Mouse (Mus musculus): ENCODE data around the gene Hist2h2be. TPM values are rescaled to one million over a fixed set of nuclear protein-coding genes. Genes with fewer than 3 reads are reported as not detected.
A peak's percentile ranks its signal among the peaks of the same experiment; 100 is the strongest.
"Not testable (repeated sequence)": the region's sequence is repeated elsewhere in the genome, so short reads cannot be mapped to it uniquely, and the experiment has no call there.

The Hist2h2be gene
- polyA plus RNA-seq, 2 experiments = 6.4 to 8.9 TPM

DNA sequence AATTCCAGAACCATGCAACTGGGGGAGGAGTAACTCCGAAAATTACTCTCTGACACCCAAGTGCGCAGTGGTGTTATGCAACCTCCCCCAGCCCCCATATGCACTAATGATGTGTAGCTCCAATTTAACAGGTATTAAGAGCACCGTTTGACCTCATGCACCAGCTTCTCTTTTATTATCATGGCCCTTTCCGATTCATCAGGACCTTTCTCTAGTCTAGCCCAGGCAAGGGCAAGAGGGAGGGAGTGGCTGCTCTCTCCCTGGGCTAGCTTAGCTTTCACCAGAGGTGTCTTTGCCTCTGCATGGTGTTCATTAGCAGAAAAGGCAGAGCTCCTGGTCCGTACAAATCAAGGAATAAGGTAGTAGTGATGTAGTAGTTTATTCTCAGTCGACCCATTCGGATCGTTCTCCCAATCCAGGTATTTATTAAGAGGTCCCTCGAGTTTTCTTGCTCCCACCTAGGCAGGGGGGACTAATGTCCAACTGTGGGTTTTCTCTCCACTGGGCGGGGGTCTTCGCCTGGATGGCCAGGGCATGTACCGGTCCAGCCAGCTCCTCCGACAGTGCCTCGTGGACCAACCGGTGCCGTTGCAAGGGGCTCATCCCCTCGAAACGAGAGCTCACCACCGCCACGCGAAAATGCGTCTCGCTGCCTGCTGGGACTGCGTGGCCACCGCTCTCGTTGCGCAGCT, 24.3 kb upstream of the Hist2h2be start:
- no peaks in the 10 kb centered on the region for H3K36me3 ChIP-seq (replicated peaks; ENCODE audit: control insufficient read depth, insufficient read depth, low read depth)
- peak overlapping the region; percentile 77 for H3K27ac ChIP-seq
- peak overlapping the region; percentile 64 to 70 for H3K4me3 ChIP-seq (ENCODE audit: insufficient read depth in 1 of 2, low read depth in 2 of 2, low read length in 2 of 2)
- peaks cover 13 to 22% of the 10 kb centered on the region in 2 experiments for H3K4me1 ChIP-seq (replicated peaks; ENCODE audit: control insufficient read depth in 2 of 2, insufficient read depth in 2 of 2, low read length in 1 of 2)
- H3K4me2 ChIP-seq (ENCODE audit: low read depth) = peak overlapping the region; percentile 97
- H3K27me3 ChIP-seq (ENCODE audit: control insufficient read depth, insufficient read depth, low read length) = no peaks in the 10 kb centered on the region; the same call in 1 of the 2 replicates
- H3K9ac ChIP-seq (replicated peaks) = peak overlapping the region; percentile 94
- no peak for ATAC-seq (ENCODE audit: insufficient read depth)
- 17% methylated on average over 27 of the region's 27 CpGs for WGBS (ENCODE audit: insufficient replicate concordance)
- DNase-seq (ENCODE audit: low read depth in 3 of 3, low spot score in 3 of 3) = no peak
- TF ChIP-seq EP300 (IDR thresholded peaks at IDR 0.05; ENCODE audit: low read depth) = no peak
- no peak; the same call in 1 of the 2 replicates for TF ChIP-seq CTCF (IDR thresholded peaks at IDR 0.05; ENCODE audit: low read depth)
- H3K9me3 ChIP-seq (ENCODE audit: control insufficient read depth, low read length) = no peaks in the 10 kb centered on the region

DNA sequence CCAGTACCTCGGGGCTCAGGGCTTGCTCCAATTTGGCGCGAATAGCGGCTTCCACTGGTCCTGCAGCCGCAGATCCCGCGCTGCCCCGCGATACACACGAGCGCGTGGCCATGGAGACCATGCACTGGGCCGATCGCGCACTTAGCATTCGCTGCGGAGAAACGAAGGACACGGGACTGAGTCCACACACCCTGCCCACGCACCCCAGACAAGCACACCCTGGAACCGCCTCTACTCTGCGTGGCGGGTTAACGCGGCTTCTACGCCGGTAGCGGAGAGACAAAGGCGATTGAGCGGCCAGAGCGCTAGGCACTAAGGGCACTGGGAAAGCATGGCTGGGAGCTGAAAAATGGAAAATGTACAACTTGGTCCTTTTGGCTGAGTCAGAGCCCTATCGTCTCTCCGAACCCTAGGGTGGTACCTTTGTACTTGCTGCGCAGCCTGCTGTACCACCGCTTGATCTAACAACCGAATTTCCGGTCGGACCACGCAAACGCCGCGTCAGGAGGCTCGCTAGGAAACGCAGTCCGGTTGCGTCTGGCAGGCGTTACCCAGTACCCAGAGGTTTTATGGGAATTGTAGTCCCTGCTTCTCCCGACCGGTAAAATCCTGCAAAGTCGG, 23.7 kb upstream of the Hist2h2be start:
- peak overlapping the region; percentile 64 to 70 for H3K4me3 ChIP-seq (ENCODE audit: insufficient read depth in 1 of 2, low read depth in 2 of 2, low read length in 2 of 2)
- TF ChIP-seq EP300 (IDR thresholded peaks at IDR 0.05; ENCODE audit: low read depth) (no peak), CTCF (IDR thresholded peaks at IDR 0.05; ENCODE audit: low read depth) (peak; percentile 35; the same call in 1 of the 2 replicates)
- peak overlapping the region; percentile 97 for H3K4me2 ChIP-seq (ENCODE audit: low read depth)
- under 1% methylated on average over 50 of the region's 50 CpGs for WGBS (ENCODE audit: insufficient replicate concordance)
- DNase-seq (ENCODE audit: low read depth in 3 of 3, low spot score in 3 of 3) = peak; percentile 74 to 76 (median 75)
- no peaks in the 10 kb centered on the region for H3K36me3 ChIP-seq (replicated peaks; ENCODE audit: control insufficient read depth, insufficient read depth, low read depth)
- ATAC-seq (ENCODE audit: insufficient read depth) = peak; percentile 90
- peak overlapping the region; percentile 94 for H3K9ac ChIP-seq (replicated peaks)
- H3K27me3 ChIP-seq (ENCODE audit: control insufficient read depth, insufficient read depth, low read length) = no peaks in the 10 kb centered on the region; the same call in 1 of the 2 replicates
- peaks cover 13 to 22% of the 10 kb centered on the region in 2 experiments for H3K4me1 ChIP-seq (replicated peaks; ENCODE audit: control insufficient read depth in 2 of 2, insufficient read depth in 2 of 2, low read length in 1 of 2)
- peak overlapping the region; percentile 77 for H3K27ac ChIP-seq
- H3K9me3 ChIP-seq (ENCODE audit: control insufficient read depth, low read length) = no peaks in the 10 kb centered on the region

DNA sequence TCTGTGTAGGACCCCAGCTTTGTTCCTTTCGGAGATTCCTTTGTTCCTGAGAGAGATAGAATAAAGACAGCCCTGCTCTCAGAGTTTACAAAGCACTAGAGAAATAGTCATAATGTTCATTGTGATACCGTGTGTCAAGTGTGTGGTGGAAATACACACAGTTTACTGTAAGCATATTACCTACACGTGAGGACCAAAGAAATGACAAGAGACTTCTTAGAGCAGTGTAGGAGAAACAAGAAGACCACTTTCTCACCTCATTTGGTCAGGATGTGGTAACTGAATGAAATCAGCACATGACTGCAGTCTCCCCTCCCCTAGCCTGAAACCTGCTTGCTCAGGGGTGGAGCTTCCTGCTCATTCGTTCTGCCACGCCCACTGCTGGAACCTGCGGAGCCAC, 22.7 kb upstream of the Hist2h2be start:
- Histone ChIP-seq H3K36me3 (replicated peaks; ENCODE audit: control insufficient read depth, insufficient read depth, low read depth) (no peaks in the 10 kb centered on the region), H3K4me3 (ENCODE audit: insufficient read depth in 1 of 2, low read depth in 2 of 2, low read length in 2 of 2) (peak overlapping the region; percentile 33 to 70), H3K4me2 (ENCODE audit: low read depth) (peak overlapping the region; percentile 97), H3K27me3 (ENCODE audit: control insufficient read depth, insufficient read depth, low read length) (no peaks in the 10 kb centered on the region), H3K9ac (replicated peaks) (peak overlapping the region; percentile 94), H3K4me1 (replicated peaks; ENCODE audit: control insufficient read depth in 2 of 2, insufficient read depth in 2 of 2, low read length in 1 of 2) (peaks cover 13 to 22% of the 10 kb centered on the region in 2 experiments), H3K9me3 (ENCODE audit: control insufficient read depth, low read length) (no peaks in the 10 kb centered on the region), H3K27ac (peak overlapping the region; percentile 77)
- DNase-seq (ENCODE audit: low read depth in 3 of 3, low spot score in 3 of 3) (peak in 1 of 3 experiments; percentile 45), ATAC-seq (ENCODE audit: insufficient read depth) (peak; percentile 42; the same call in 1 of the 2 replicates)
- TF ChIP-seq CTCF (IDR thresholded peaks at IDR 0.05; ENCODE audit: low read depth) (no peak), EP300 (IDR thresholded peaks at IDR 0.05; ENCODE audit: low read depth) (no peak)
- WGBS (ENCODE audit: insufficient replicate concordance) = 3% methylated on average over 6 of the region's 6 CpGs

DNA sequence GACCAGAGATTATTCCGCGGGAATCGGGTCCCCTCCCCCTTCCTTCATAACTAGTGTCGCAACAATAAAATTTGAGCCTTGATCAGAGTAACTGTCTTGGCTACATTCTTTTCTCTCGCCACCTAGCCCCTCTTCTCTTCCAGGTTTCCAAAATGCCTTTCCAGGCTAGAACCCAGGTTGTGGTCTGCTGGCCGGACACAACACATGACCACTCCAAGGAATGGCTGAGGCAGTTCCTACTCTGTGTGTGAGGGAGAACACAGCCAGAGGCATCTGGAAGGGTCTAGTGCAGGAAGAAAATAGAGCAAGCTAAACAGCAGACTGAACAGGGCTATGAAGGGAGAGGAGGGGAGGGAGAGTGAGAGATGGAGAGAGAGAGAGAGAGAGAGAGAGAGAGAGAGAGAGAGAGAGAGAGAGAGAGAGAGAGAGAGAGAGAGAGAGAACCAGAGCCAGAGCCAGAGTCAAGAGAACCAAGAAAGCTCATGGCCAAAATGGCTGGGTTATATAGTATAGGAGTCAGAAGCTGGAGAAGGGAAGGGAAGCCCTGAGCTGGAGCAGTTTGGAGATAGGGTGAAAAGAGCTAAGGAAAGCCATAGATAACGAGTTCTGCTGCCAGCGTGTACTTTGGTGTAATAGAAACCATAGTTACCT, 22.2 kb upstream of the Hist2h2be start:
- not testable (repeated sequence) for DNase-seq (ENCODE audit: low read depth in 3 of 3, low spot score in 3 of 3); H3K9ac ChIP-seq (replicated peaks); H3K36me3 ChIP-seq (replicated peaks; ENCODE audit: control insufficient read depth, insufficient read depth, low read depth); H3K27me3 ChIP-seq (ENCODE audit: control insufficient read depth, insufficient read depth, low read length); H3K27ac ChIP-seq; ATAC-seq (ENCODE audit: insufficient read depth); H3K9me3 ChIP-seq (ENCODE audit: control insufficient read depth, low read length); H3K4me3 ChIP-seq (ENCODE audit: insufficient read depth in 1 of 2, low read depth in 2 of 2, low read length in 2 of 2)
- 17% methylated on average over 6 of the region's 8 CpGs for WGBS (ENCODE audit: insufficient replicate concordance)
- peaks cover 13 to 22% of the 10 kb centered on the region in 2 experiments for H3K4me1 ChIP-seq (replicated peaks; ENCODE audit: control insufficient read depth in 2 of 2, insufficient read depth in 2 of 2, low read length in 1 of 2)
- H3K4me2 ChIP-seq (ENCODE audit: low read depth) = peak overlapping the region; percentile 35

DNA sequence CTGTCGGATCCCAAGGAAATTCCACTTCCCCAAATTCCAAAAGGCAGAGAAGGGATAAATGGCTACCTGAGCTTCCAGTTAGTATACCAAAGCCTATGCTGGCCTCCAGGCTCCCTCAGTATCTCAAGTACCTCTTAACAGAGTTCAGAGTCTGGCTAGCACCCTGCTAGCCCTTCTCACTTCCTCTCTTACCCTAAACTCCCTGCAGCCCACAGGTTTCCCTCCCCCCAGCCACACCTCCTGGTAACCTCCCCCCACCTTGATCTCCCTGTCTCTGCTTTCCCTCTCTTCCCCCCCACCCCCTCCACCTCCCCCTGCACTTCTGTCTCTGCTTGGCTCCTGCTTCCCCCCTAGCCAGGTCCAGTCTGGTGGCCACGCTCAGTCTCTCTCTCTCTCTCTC, 21.2 kb upstream of the Hist2h2be start:
- ATAC-seq (ENCODE audit: insufficient read depth) (no peak), DNase-seq (ENCODE audit: low read depth in 3 of 3, low spot score in 3 of 3) (no peak)
- H3K27ac ChIP-seq = no peak overlapping the region
- 41% methylated on average over 2 of the region's 2 CpGs for WGBS (ENCODE audit: insufficient replicate concordance)
- no peak overlapping the region for H3K4me3 ChIP-seq (ENCODE audit: insufficient read depth in 1 of 2, low read depth in 2 of 2, low read length in 2 of 2)
- H3K36me3 ChIP-seq (replicated peaks; ENCODE audit: control insufficient read depth, insufficient read depth, low read depth) = no peaks in the 10 kb centered on the region
- H3K27me3 ChIP-seq (ENCODE audit: control insufficient read depth, insufficient read depth, low read length) = no peaks in the 10 kb centered on the region
- H3K9me3 ChIP-seq (ENCODE audit: control insufficient read depth, low read length) = no peaks in the 10 kb centered on the region
- no peak for TF ChIP-seq CTCF (IDR thresholded peaks at IDR 0.05; ENCODE audit: low read depth)
- peaks cover 13 to 22% of the 10 kb centered on the region in 2 experiments for H3K4me1 ChIP-seq (replicated peaks; ENCODE audit: control insufficient read depth in 2 of 2, insufficient read depth in 2 of 2, low read length in 1 of 2)
- H3K9ac ChIP-seq (replicated peaks) = no peak overlapping the region
- H3K4me2 ChIP-seq (ENCODE audit: low read depth) = no peak overlapping the region
